Mouse (Mus musculus) stomach, embryonic 14.5 days (tissue): ENCODE measurements around the gene Bmp3. TPM values are rescaled to one million over a fixed set of nuclear protein-coding genes. Genes with fewer than 3 reads are reported as not detected.

Experiments
- ATAC-seq: fragments of 200-750 bp; cut with Nextera tagmentation; 2 replicates; pipeline ENCODE4 v1.8.0; 2017; ENCODE audit warnings: low read depth, moderate TSS enrichment; ENCODE audit not compliant: insufficient number of reproducible peaks, insufficient read depth, low FRiP score
- H3K27ac ChIP-seq: fragments of 300-500 bp; sonication (generic); 2 replicates; pipeline ENCODE4 v1.5.1; 2014; ENCODE audit warnings: mild to moderate bottlenecking, low read length, moderate library complexity, mixed read lengths
- H3K27me3 ChIP-seq: fragments of 300-500 bp; sonication (generic); 2 replicates; pipeline ENCODE4 v1.6.1; 2014; ENCODE audit warnings: low read length, control low read depth, mixed read lengths; ENCODE audit not compliant: control insufficient read depth, insufficient read depth
- H3K36me3 ChIP-seq: fragments of 300-500 bp; sonication (generic); 2 replicates; pipeline ENCODE4 v1.6.1; 2014; ENCODE audit warnings: mild to moderate bottlenecking, control low read depth, low read length, moderate library complexity, mixed read lengths; ENCODE audit not compliant: control insufficient read depth, insufficient read depth
- H3K4me1 ChIP-seq: fragments of 300-500 bp; sonication (generic); 2 replicates; pipeline ENCODE4 v1.6.1; 2014; ENCODE audit warnings: low read length, control low read depth, mixed read lengths; ENCODE audit not compliant: control insufficient read depth, insufficient read depth
- H3K4me2 ChIP-seq: fragments of 300-500 bp; sonication (generic); replicated peaks from 2 replicates; pipeline ENCODE4 v1.6.1; 2014; ENCODE audit warnings: low read depth, low read length, control low read depth
- H3K4me3 ChIP-seq: fragments of 300-500 bp; sonication (generic); 2 replicates; pipeline ENCODE4 v1.5.1; 2014; ENCODE audit warnings: low read depth, low read length, control low read depth
- H3K9ac ChIP-seq: fragments of 300-500 bp; sonication (generic); replicated peaks from 2 replicates; pipeline ENCODE4 v1.6.1; 2014; ENCODE audit warnings: low read depth, mild to moderate bottlenecking, control low read depth, low read length, moderate library complexity, mixed read lengths
- H3K9me3 ChIP-seq: fragments of 300-500 bp; sonication (generic); 2 replicates; pipeline ENCODE4 v1.6.1; 2016; ENCODE audit warnings: low read depth, low read length, control low read depth; ENCODE audit not compliant: control insufficient read depth
- WGBS: fragments of 180-500 bp; shearing (Covaris S2); extraction: QIAGEN DNeasy Blood & Tissue Kit; methylation state at CpG from one replicate; pipeline ENCODE4 v1.1.7; 2014; 5-methylcytosine and 5-hydroxymethylcytosine counted together
- polyA plus RNA-seq: library from polyadenylated mRNA; unstranded; fragments of >200 nt; fragmentation: Nextera tagmentation; extraction: Ambion mirVana; gene quantifications from 2 replicates; pipeline ENCODE4 v1.2.1, GENCODE M21; 2014

The Bmp3 gene
- polyA plus RNA-seq, 1 experiment from 2014 or later = 4.1 TPM

GRCm38 (mm10) chr5:98878891-98879290 lies 24.7 kb downstream of the Bmp3 start:
- no peaks in the 10 kb centered on the region for H3K27me3 ChIP-seq
- no peaks in the 10 kb centered on the region for H3K36me3 ChIP-seq
- no peaks in the 10 kb centered on the region for H3K9me3 ChIP-seq
- H3K27ac ChIP-seq = no peak overlapping the region
- no peak for ATAC-seq
- no peak overlapping the region for H3K4me2 ChIP-seq
- no peak overlapping the region for H3K4me3 ChIP-seq
- no peaks in the 10 kb centered on the region for H3K4me1 ChIP-seq
- no peak overlapping the region for H3K9ac ChIP-seq

- Histone ChIP-seq H3K9me3 (no peaks in the 10 kb centered on the region), H3K4me3 (no peak overlapping the region), H3K27me3 (no peaks in the 10 kb centered on the region), H3K27ac (no peak overlapping the region), H3K36me3 (no peaks in the 10 kb centered on the region), H3K9ac (no peak overlapping the region), H3K4me1 (no peaks in the 10 kb centered on the region), H3K4me2 (no peak overlapping the region)
- 47% methylated on average over 3 of the region's 3 CpGs for WGBS
- no peak for ATAC-seq
Measured at GRCm38 (mm10) chr5:98882096-98882495, 27.9 kb downstream of the Bmp3 start.

- Histone ChIP-seq H3K9me3 (no peaks in the 10 kb centered on the region), H3K27me3 (no peaks in the 10 kb centered on the region), H3K9ac (no peak overlapping the region), H3K4me2 (no peak overlapping the region), H3K36me3 (no peaks in the 10 kb centered on the region), H3K4me3 (no peak overlapping the region), H3K27ac (no peak overlapping the region), H3K4me1 (no peaks in the 10 kb centered on the region)
- ATAC-seq = no peak
- 73% methylated on average over 2 of the region's 2 CpGs for WGBS
Measured at GRCm38 (mm10) chr5:98890544-98891050, 36.4 kb downstream of the Bmp3 start.

GRCm38 (mm10) chr5:98894281-98894680 lies 40.1 kb downstream of the Bmp3 start:
- Histone ChIP-seq H3K36me3 (no peaks in the 10 kb centered on the region), H3K4me1 (no peaks in the 10 kb centered on the region), H3K9me3 (no peaks in the 10 kb centered on the region), H3K27ac (no peak overlapping the region), H3K9ac (no peak overlapping the region), H3K4me3 (no peak overlapping the region), H3K27me3 (no peaks in the 10 kb centered on the region), H3K4me2 (no peak overlapping the region)
- 81% methylated on average over 3 of the region's 3 CpGs for WGBS
- no peak for ATAC-seq

- H3K4me1 ChIP-seq = no peaks in the 10 kb centered on the region
- H3K27ac ChIP-seq = no peak overlapping the region
- no peak for ATAC-seq
- no peak overlapping the region for H3K4me3 ChIP-seq
- H3K36me3 ChIP-seq = no peaks in the 10 kb centered on the region
- H3K9ac ChIP-seq = no peak overlapping the region
- H3K9me3 ChIP-seq = no peaks in the 10 kb centered on the region
- H3K4me2 ChIP-seq = no peak overlapping the region
- H3K27me3 ChIP-seq = no peaks in the 10 kb centered on the region
Measured at GRCm38 (mm10) chr5:98897946-98898345, 43.7 kb downstream of the Bmp3 start.

GRCm38 (mm10) chr5:98900926-98901325 lies 46.7 kb downstream of the Bmp3 start:
- no peak for ATAC-seq
- Histone ChIP-seq H3K4me3 (no peak overlapping the region), H3K27me3 (no peaks in the 10 kb centered on the region), H3K4me1 (no peaks in the 10 kb centered on the region), H3K36me3 (no peaks in the 10 kb centered on the region), H3K9me3 (no peaks in the 10 kb centered on the region), H3K4me2 (no peak overlapping the region), H3K27ac (no peak overlapping the region), H3K9ac (no peak overlapping the region)
- WGBS = 82% methylated on average over 5 of the region's 5 CpGs

DNA sequence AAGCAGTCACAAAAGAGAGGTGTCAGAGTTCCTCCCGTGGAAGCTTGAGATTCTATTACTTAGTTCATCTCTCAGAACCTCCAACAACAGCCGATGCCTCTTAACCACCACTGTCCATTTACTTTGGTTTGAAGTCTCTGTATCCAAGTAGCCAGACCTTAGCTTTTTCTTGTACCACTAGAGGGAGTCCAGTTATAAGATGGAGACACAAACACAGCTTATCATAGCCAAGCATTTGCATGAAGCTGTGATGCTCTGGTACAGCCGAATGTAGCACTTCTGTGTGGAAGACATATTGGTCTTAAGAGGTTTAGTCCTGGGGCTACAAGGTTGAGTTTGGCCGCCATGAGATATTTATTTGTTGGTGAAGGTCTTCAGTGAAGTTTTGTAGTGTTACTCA lies 48.1 kb downstream of the Bmp3 start:
- Histone ChIP-seq H3K36me3 (no peaks in the 10 kb centered on the region), H3K9me3 (no peaks in the 10 kb centered on the region), H3K27me3 (no peaks in the 10 kb centered on the region), H3K4me2 (no peak overlapping the region), H3K4me3 (no peak overlapping the region), H3K27ac (no peak overlapping the region), H3K4me1 (no peaks in the 10 kb centered on the region), H3K9ac (no peak overlapping the region)
- no peak for ATAC-seq
- WGBS = 64% methylated on average over 4 of the region's 4 CpGs

DNA sequence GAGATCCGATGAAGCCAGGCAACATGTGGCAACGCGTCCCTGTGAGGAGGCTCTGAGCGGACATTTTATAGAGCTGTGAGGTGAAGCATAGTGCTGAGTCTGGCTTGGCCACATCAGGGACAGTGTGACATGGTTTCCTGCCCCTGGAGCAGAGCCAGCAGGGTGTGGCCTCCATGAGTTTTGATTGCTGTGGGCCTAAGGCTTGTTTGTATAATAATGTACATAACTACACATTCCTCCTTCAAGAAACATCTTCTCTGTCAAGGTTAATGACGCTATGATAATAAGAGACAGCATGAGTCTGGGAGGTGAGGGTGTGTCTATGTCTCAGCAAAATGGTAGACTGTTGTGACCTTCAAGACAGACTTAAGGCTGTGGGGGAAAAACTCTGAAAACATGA lies 64.5 kb downstream of the Bmp3 start:
- 91% methylated on average over 5 of the region's 5 CpGs for WGBS
- H3K27me3 ChIP-seq = no peaks in the 10 kb centered on the region

DNA sequence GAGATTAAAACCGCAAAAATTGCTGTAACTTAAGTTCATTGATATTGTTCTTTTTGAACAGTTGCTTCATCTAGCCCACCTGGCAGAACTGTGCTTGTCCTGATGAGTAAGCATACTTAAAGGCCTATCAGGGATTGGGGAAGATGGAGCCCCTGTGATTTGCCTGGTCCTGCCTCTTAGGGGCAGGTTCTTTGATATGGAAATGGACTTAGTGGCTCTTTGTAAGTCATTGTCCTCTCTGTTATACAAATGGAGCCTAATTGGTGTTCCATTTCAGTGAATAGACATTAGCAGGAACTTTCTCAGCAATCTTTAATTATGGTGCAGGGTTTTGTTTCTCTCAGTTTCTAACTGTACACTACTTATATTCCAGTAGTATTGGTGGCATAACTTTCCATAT lies 67.4 kb downstream of the Bmp3 start:
- no peaks in the 10 kb centered on the region for H3K27me3 ChIP-seq
- no peaks in the 10 kb centered on the region for H3K36me3 ChIP-seq
- H3K4me1 ChIP-seq = no peaks in the 10 kb centered on the region
- H3K27ac ChIP-seq = no peak overlapping the region
- no peaks in the 10 kb centered on the region for H3K9me3 ChIP-seq
- 79% methylated on average over 1 of the region's 1 CpGs for WGBS
- no peak overlapping the region for H3K4me3 ChIP-seq
- no peak overlapping the region for H3K4me2 ChIP-seq
- H3K9ac ChIP-seq = no peak overlapping the region
- ATAC-seq = no peak

More for the DNA sequence above, 64.5 kb downstream of the Bmp3 start:
- H3K36me3 ChIP-seq = no peaks in the 10 kb centered on the region
- H3K4me2 ChIP-seq = no peak overlapping the region
- no peak overlapping the region for H3K9ac ChIP-seq
- no peak overlapping the region for H3K4me3 ChIP-seq
- no peak for ATAC-seq
- no peak overlapping the region for H3K27ac ChIP-seq
- H3K9me3 ChIP-seq = no peaks in the 10 kb centered on the region
- H3K4me1 ChIP-seq = no peaks in the 10 kb centered on the region
